Mouse (Mus musculus) A20 (cell line): ENCODE results near the gene Wdr95.

Experiments
- DNase-seq: peaks from one replicate; pipeline ENCODE4 v3.0.0-alpha.2; 2011; ENCODE audit warnings: low read depth, low spot score

The Wdr95 gene

GRCm38 (mm10) chr5:149527999-149528729, at the start of gene Wdr95:
Gene Wdr95, plus strand, starts transcription at chr5:149528679.
- no peak for DNase-seq

- DNase-seq = no peak
These were observed 46.6 kb upstream of the Wdr95 start for GRCm38 (mm10) chr5:149481920-149482319.

GRCm38 (mm10) chr5:149483321-149484052, 45.0 kb upstream of the Wdr95 start:
- DNase-seq = peak; percentile 18

- no peak for DNase-seq
These were observed 44.2 kb upstream of the Wdr95 start for GRCm38 (mm10) chr5:149484270-149484669.

- DNase-seq = no peak
These were observed 43.0 kb upstream of the Wdr95 start for GRCm38 (mm10) chr5:149485447-149485846.

- no peak for DNase-seq
These were observed 40.0 kb upstream of the Wdr95 start for GRCm38 (mm10) chr5:149488360-149489021.

GRCm38 (mm10) chr5:149489136-149489535, 39.3 kb upstream of the Wdr95 start:
- DNase-seq = no peak

GRCm38 (mm10) chr5:149490275-149490674, 38.2 kb upstream of the Wdr95 start:
- DNase-seq = no peak

- no peak for DNase-seq
These were observed 32.8 kb upstream of the Wdr95 start for GRCm38 (mm10) chr5:149495655-149496054.

GRCm38 (mm10) chr5:149496401-149497066, 31.9 kb upstream of the Wdr95 start:
- no peak for DNase-seq

- DNase-seq = no peak
These were observed 28.5 kb upstream of the Wdr95 start for GRCm38 (mm10) chr5:149499936-149500335.

GRCm38 (mm10) chr5:149503423-149504175, 24.9 kb upstream of the Wdr95 start:
- no peak for DNase-seq

GRCm38 (mm10) chr5:149504985-149505384, 23.5 kb upstream of the Wdr95 start:
- no peak for DNase-seq

GRCm38 (mm10) chr5:149506033-149506432, 22.4 kb upstream of the Wdr95 start:
- DNase-seq = no peak

GRCm38 (mm10) chr5:149508094-149509029, 20.1 kb upstream of the Wdr95 start:
- no peak for DNase-seq

- DNase-seq = no peak
These were observed 18.2 kb upstream of the Wdr95 start for GRCm38 (mm10) chr5:149510323-149510722.

GRCm38 (mm10) chr5:149512695-149513094, 15.8 kb upstream of the Wdr95 start:
- no peak for DNase-seq

GRCm38 (mm10) chr5:149513438-149514086, 14.9 kb upstream of the Wdr95 start:
- DNase-seq = no peak

- DNase-seq = no peak
These were observed 14.3 kb upstream of the Wdr95 start for GRCm38 (mm10) chr5:149514087-149514671.
